Mouse (Mus musculus) liver, embryonic 14.5 days (tissue): ENCODE measurements around the gene Ssr2. TPM values are rescaled to one million over a fixed set of nuclear protein-coding genes. Genes with fewer than 3 reads are reported as not detected.

ENCODE experiments used
- ATAC-seq: fragments of 200-750 bp; cut with Nextera tagmentation; 2 replicates; pipeline ENCODE4 v1.8.0; 2017; ENCODE audit warnings: moderate number of reproducible peaks, mild to moderate bottlenecking, moderate library complexity; ENCODE audit not compliant: insufficient read depth
- DNase-seq, 3 experiments: peaks; one replicate each; pipeline ENCODE4 v3.0.0-alpha.2; 2012 to 2013; ENCODE audit warnings: low read depth in 3 of 3, low spot score in 3 of 3
- H3K27ac ChIP-seq: fragments of 300-500 bp; sonication (generic); 2 replicates; pipeline ENCODE4 v1.5.1; 2014; ENCODE audit warnings: moderate library complexity, mild to moderate bottlenecking, control low read depth, inconsistent platforms
- H3K27me3 ChIP-seq: fragments of 300-500 bp; sonication (generic); 2 replicates; pipeline ENCODE4 v1.6.1; 2014; ENCODE audit warnings: mild to moderate bottlenecking, low read length, moderate library complexity; ENCODE audit not compliant: control insufficient read depth, insufficient read depth
- H3K36me3 ChIP-seq: fragments of 300-500 bp; sonication (generic); replicated peaks from 2 replicates; pipeline ENCODE4 v1.6.1; 2014; ENCODE audit warnings: low read depth; ENCODE audit not compliant: control insufficient read depth, insufficient read depth
- H3K4me1 ChIP-seq, 2 experiments: fragments of 200-500 bp in 1 of 2; fragments of 300-500 bp in 1 of 2; sonication (generic) in 1 of 2; replicated peaks; 2 replicates each; pipeline ENCODE4 v1.6.1; 2012 to 2014; ENCODE audit warnings: antibody characterized with exemption in 1 of 2, inconsistent platforms in 1 of 2, low read length in 1 of 2; ENCODE audit not compliant: control insufficient read depth in 2 of 2, insufficient read depth in 2 of 2
- H3K4me2 ChIP-seq: fragments of 300-500 bp; sonication (generic); 2 replicates; pipeline ENCODE4 v1.6.1; 2014; ENCODE audit warnings: low read depth, mild to moderate bottlenecking, control low read depth, moderate library complexity
- H3K4me3 ChIP-seq, 2 experiments: fragments of 200-500 bp in 1 of 2; fragments of 300-500 bp in 1 of 2; sonication (generic) in 1 of 2; 2 replicates each; pipeline ENCODE4 v1.5.1; 2012 to 2014; ENCODE audit warnings: low read depth in 2 of 2, low read length in 2 of 2, mild to moderate bottlenecking in 2 of 2, control low read depth in 1 of 2, inconsistent platforms in 1 of 2, moderate library complexity in 1 of 2; ENCODE audit not compliant: insufficient read depth in 1 of 2
- H3K9ac ChIP-seq: fragments of 300-500 bp; sonication (generic); replicated peaks from 2 replicates; pipeline ENCODE4 v1.6.1; 2014; ENCODE audit warnings: mild to moderate bottlenecking, control low read depth, moderate library complexity
- H3K9me3 ChIP-seq: fragments of 300-500 bp; sonication (generic); 2 replicates; pipeline ENCODE4 v1.6.1; 2016; ENCODE audit warnings: low read length, mixed read lengths; ENCODE audit not compliant: control insufficient read depth
- CTCF ChIP-seq: IDR thresholded peaks from 2 replicates; pipeline ENCODE4 v1.5.1; 2016; ENCODE audit warnings: antibody characterized with exemption, low read depth, control low read depth
- EP300 ChIP-seq: IDR thresholded peaks from 2 replicates; pipeline ENCODE4 v1.6.1; 2016; ENCODE audit warnings: antibody characterized with exemption, low read depth
- WGBS: fragments of 180-500 bp; shearing (Covaris S2); extraction: QIAGEN DNeasy Blood & Tissue Kit; methylation state at CpG from one replicate; pipeline ENCODE4 v1.1.7; 2014; ENCODE audit not compliant: insufficient replicate concordance; 5-methylcytosine and 5-hydroxymethylcytosine counted together
- polyA plus RNA-seq, 2 experiments: library from polyadenylated mRNA; depleted of rRNA in 1 of 2; stranded (reverse) in 1 of 2; unstranded in 1 of 2; fragments of >200 nt; fragmentation: Nextera tagmentation in 1 of 2; extraction: Ambion mirVana in 1 of 2; gene quantifications; 2 replicates each; pipeline versions ENCODE4 v1.2.1 to v1.2.3; 2012 to 2014

The Ssr2 gene
- polyA plus RNA-seq, 2 experiments = 165 to 173 TPM

GRCm38 (mm10) chr3:88563442-88563841, 12.2 kb upstream of the Ssr2 start:
- WGBS = 79% methylated on average over 4 of the region's 4 CpGs
- Histone ChIP-seq H3K9ac (no peak overlapping the region), H3K36me3 (peaks cover 59% of the 10 kb centered on the region), H3K9me3 (no peaks in the 10 kb centered on the region), H3K4me1 (peaks cover 0 to 3% of the 10 kb centered on the region in 2 experiments; a peak in 1 of 4 replicates), H3K4me3 (no peak overlapping the region), H3K27me3 (no peaks in the 10 kb centered on the region), H3K4me2 (no peak overlapping the region), H3K27ac (no peak overlapping the region)
- TF ChIP-seq CTCF (no peak), EP300 (no peak)
- ATAC-seq (no peak), DNase-seq (no peak)

- H3K9me3 ChIP-seq = no peaks in the 10 kb centered on the region
- H3K4me3 ChIP-seq = no peak overlapping the region
- H3K27me3 ChIP-seq = no peaks in the 10 kb centered on the region
- 82% methylated on average over 7 of the region's 7 CpGs for WGBS
- peaks cover 61% of the 10 kb centered on the region for H3K36me3 ChIP-seq
- DNase-seq (no peak), ATAC-seq (no peak)
- peaks cover 0 to 3% of the 10 kb centered on the region in 2 experiments; a peak in 1 of 4 replicates for H3K4me1 ChIP-seq
- no peak for TF ChIP-seq EP300
- no peak for TF ChIP-seq CTCF
- H3K27ac ChIP-seq = no peak overlapping the region
- no peak overlapping the region for H3K9ac ChIP-seq
- no peak overlapping the region for H3K4me2 ChIP-seq
Measured at GRCm38 (mm10) chr3:88563966-88564365, 11.7 kb upstream of the Ssr2 start.

- ATAC-seq (no peak), DNase-seq (no peak)
- Histone ChIP-seq H3K9ac (no peak overlapping the region), H3K9me3 (no peaks in the 10 kb centered on the region), H3K27ac (no peak overlapping the region), H3K4me2 (no peak overlapping the region), H3K4me1 (peaks cover 0 to 6% of the 10 kb centered on the region in 2 experiments; a peak in 1 of 4 replicates), H3K36me3 (peaks cover 47% of the 10 kb centered on the region), H3K4me3 (no peak overlapping the region), H3K27me3 (no peaks in the 10 kb centered on the region)
- 84% methylated on average over 3 of the region's 3 CpGs for WGBS
- TF ChIP-seq EP300 (no peak), CTCF (no peak)
Measured at GRCm38 (mm10) chr3:88566116-88566515, 9.6 kb upstream of the Ssr2 start.

GRCm38 (mm10) chr3:88566536-88567061, 9.1 kb upstream of the Ssr2 start:
- TF ChIP-seq CTCF = no peak
- no peak for TF ChIP-seq EP300
- ATAC-seq (no peak), DNase-seq (no peak)
- H3K36me3 ChIP-seq = peaks cover 43% of the 10 kb centered on the region
- no peak overlapping the region for H3K9ac ChIP-seq
- H3K4me3 ChIP-seq = no peak overlapping the region
- no peak overlapping the region for H3K27ac ChIP-seq
- no peaks in the 10 kb centered on the region for H3K27me3 ChIP-seq
- WGBS = 78% methylated on average over 4 of the region's 4 CpGs
- no peak overlapping the region for H3K4me2 ChIP-seq
- H3K9me3 ChIP-seq = no peaks in the 10 kb centered on the region
- peaks cover 0 to 6% of the 10 kb centered on the region in 2 experiments; a peak in 1 of 4 replicates for H3K4me1 ChIP-seq

- Histone ChIP-seq H3K9me3 (no peaks in the 10 kb centered on the region), H3K27me3 (no peaks in the 10 kb centered on the region), H3K9ac (no peak overlapping the region), H3K4me3 (no peak overlapping the region), H3K27ac (no peak overlapping the region), H3K4me1 (peaks cover 0 to 6% of the 10 kb centered on the region in 2 experiments; a peak in 1 of 4 replicates), H3K36me3 (peaks cover 34% of the 10 kb centered on the region), H3K4me2 (no peak overlapping the region)
- ATAC-seq = no peak
- no peak for DNase-seq
- TF ChIP-seq EP300 (no peak), CTCF (no peak)
- 81% methylated on average over 6 of the region's 6 CpGs for WGBS
Measured at GRCm38 (mm10) chr3:88567892-88568291, 7.8 kb upstream of the Ssr2 start.
